Mouse (Mus musculus): ENCODE results near the gene Sspn. TPM values are rescaled to one million over a fixed set of nuclear protein-coding genes. Genes with fewer than 3 reads are reported as not detected.

Sspn gene
- polyA plus RNA-seq, 1 experiment from 2014 or later = 6.4 TPM

DNA sequence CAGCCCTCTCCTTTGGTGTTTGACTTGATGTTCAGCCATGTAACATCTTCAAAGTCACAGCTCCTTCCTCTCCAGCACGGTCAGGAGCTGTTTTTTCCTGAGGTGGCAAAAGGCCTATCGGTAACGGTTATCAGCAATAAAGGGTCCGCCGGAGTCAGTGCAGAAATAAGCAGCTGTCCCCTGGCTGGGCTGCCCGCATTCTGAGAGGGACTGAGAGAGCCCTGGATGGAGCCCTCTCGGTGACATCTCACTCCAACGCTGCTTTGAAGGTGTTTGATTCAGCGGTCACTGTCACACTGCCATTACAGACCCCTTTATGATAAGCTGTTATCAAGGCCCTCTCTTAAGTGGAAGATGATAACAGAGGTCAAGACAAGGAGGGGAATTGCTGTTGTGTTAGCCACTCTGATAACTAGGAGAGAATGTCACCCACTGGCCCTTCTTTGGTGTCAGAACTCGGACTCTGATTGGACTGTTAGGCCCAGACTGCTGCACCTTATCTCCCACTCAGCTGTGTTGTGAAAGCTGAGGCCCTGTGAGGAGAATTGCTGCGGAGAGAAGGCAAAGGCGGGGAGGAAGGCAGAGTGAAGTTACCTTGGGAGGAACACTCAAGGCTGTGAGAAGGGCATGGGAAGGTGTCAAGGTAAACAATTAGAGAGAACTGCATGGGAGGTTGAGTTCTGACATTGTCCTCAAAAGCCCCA is 11.0 kb downstream of the Sspn start:
- Histone ChIP-seq H3K4me1 (replicated peaks; ENCODE audit: control insufficient read depth, insufficient read depth, low read length) (0 out of 2 replicates have a peak, but pooled peaks cover 3% of the 10 kb centered on the region), H3K27me3 (replicated peaks; ENCODE audit: control insufficient read depth, insufficient read depth, low read length) (no peaks in the 10 kb centered on the region; the same call in 1 of the 2 replicates), H3K27ac (ENCODE audit: low read depth) (no peak overlapping the region), H3K4me2 (ENCODE audit: low read length) (no peak overlapping the region), H3K9me3 (ENCODE audit: control insufficient read depth, low read length) (no peaks in the 10 kb centered on the region), H3K9ac (ENCODE audit: low read length) (no peak overlapping the region), H3K36me3 (ENCODE audit: control insufficient read depth, insufficient read depth, low read length) (no peaks in the 10 kb centered on the region), H3K4me3 (ENCODE audit: low read depth, low read length) (no peak overlapping the region)
- no peak for DNase-seq (ENCODE audit: low spot score)
- ATAC-seq (replicated peaks; ENCODE audit: low FRiP score, low TSS enrichment, low read depth) = no peak
- 52% methylated on average over 12 of the region's 12 CpGs for WGBS

DNA sequence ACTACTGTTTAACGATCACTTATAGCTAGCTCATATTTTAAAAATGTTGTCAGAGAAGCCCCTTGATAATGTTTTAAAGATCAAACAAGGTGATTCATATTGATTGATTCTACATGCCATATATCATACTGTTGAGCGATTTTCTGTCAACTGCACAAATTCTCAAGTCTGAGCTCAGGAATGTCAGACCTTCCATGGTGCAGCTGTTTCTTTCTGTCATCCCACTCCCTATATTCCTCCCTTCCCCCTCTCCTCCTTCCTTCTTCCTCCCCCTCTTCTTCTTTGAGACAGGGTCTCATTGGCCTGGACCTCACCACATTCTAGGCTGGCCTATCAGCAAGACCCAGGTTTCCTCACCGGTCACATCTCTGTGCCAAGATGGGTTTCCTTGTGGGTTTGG is 12.0 kb downstream of the Sspn start:
- no peak for DNase-seq (ENCODE audit: low spot score)
- no peaks in the 10 kb centered on the region for H3K9me3 ChIP-seq (ENCODE audit: control insufficient read depth, low read length)
- no peak overlapping the region for H3K9ac ChIP-seq (ENCODE audit: low read length)
- H3K36me3 ChIP-seq (ENCODE audit: control insufficient read depth, insufficient read depth, low read length) = no peaks in the 10 kb centered on the region
- no peaks in the 10 kb centered on the region; the same call in 1 of the 2 replicates for H3K27me3 ChIP-seq (replicated peaks; ENCODE audit: control insufficient read depth, insufficient read depth, low read length)
- H3K4me2 ChIP-seq (ENCODE audit: low read length) = no peak overlapping the region
- H3K4me1 ChIP-seq (replicated peaks; ENCODE audit: control insufficient read depth, insufficient read depth, low read length) = 0 out of 2 replicates have a peak, but pooled peaks cover 3% of the 10 kb centered on the region
- ATAC-seq (replicated peaks; ENCODE audit: low FRiP score, low TSS enrichment, low read depth) = no peak
- 68% methylated on average over 3 of the region's 3 CpGs for WGBS
- no peak overlapping the region for H3K27ac ChIP-seq (ENCODE audit: low read depth)
- no peak overlapping the region for H3K4me3 ChIP-seq (ENCODE audit: low read depth, low read length)

DNA sequence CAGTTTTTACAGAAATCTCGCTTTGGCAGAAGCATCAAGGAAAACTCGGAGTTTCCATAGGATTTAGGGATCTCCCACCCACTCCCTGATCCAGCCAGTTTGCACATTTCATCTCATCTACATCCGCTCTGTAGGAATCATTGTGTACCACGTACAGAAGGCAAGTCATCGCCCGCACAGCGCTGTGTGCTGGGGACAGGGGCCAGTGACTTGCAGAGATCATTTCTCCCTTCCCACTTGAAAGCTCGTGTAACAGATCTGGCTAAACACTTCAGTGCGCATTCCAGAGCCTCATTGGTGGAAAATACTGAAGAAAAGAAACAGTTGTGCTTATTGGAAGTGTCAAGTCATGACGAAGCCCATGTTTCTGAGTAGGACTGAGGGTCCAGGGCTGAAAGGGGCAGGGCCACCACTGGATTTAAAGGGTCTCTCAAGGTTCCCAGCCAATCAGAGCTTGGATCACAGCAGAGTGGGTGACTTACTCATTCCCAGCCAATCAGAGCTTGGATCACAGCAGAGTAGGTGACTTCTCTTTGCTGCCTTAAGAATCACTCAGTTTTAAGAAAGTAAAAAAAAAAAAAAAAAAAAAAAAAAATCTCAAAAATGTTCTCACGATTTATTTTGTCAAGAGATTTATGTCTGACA is 14.4 kb downstream of the Sspn start:
- no peaks in the 10 kb centered on the region for H3K9me3 ChIP-seq (ENCODE audit: control insufficient read depth, low read length)
- H3K4me3 ChIP-seq (ENCODE audit: low read depth, low read length) = no peak overlapping the region
- no peak overlapping the region for H3K4me2 ChIP-seq (ENCODE audit: low read length)
- no peaks in the 10 kb centered on the region for H3K36me3 ChIP-seq (ENCODE audit: control insufficient read depth, insufficient read depth, low read length)
- DNase-seq (ENCODE audit: low spot score) (no peak), ATAC-seq (replicated peaks; ENCODE audit: low FRiP score, low TSS enrichment, low read depth) (0 out of 2 replicates have a peak, but pooled peaks have one; percentile 47)
- 0 out of 2 replicates have a peak, but pooled peaks cover 3% of the 10 kb centered on the region for H3K4me1 ChIP-seq (replicated peaks; ENCODE audit: control insufficient read depth, insufficient read depth, low read length)
- no peaks in the 10 kb centered on the region for H3K27me3 ChIP-seq (replicated peaks; ENCODE audit: control insufficient read depth, insufficient read depth, low read length)
- WGBS = 63% methylated on average over 11 of the region's 11 CpGs
- H3K27ac ChIP-seq (ENCODE audit: low read depth) = no peak overlapping the region; the same call in 1 of the 2 replicates
- no peak overlapping the region for H3K9ac ChIP-seq (ENCODE audit: low read length)

DNA sequence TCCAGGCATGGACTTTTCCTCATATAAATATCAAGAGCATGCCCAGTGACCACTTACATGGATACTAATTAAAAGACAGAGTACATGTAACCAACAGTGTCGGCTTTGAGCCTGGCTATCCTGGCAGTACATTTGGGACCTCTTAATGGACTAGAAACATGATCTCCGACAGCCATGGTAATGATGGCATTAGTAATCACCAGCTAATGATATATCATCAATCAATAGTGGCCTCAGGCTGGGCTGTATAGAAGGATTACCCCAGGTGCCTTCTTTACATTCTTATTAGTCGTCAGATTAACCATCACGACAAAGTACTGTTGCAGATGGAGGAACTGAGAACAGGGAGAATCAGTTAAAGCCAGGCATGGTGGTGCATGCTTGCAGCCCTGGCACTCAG is 17.6 kb downstream of the Sspn start:
- Histone ChIP-seq H3K27ac (ENCODE audit: low read depth) (no peak overlapping the region), H3K27me3 (replicated peaks; ENCODE audit: control insufficient read depth, insufficient read depth, low read length) (no peaks in the 10 kb centered on the region), H3K4me1 (replicated peaks; ENCODE audit: control insufficient read depth, insufficient read depth, low read length) (0 out of 2 replicates have a peak, but pooled peaks cover 3% of the 10 kb centered on the region), H3K4me2 (ENCODE audit: low read length) (no peak overlapping the region), H3K36me3 (ENCODE audit: control insufficient read depth, insufficient read depth, low read length) (no peaks in the 10 kb centered on the region), H3K9ac (ENCODE audit: low read length) (no peak overlapping the region), H3K4me3 (ENCODE audit: low read depth, low read length) (no peak overlapping the region), H3K9me3 (ENCODE audit: control insufficient read depth, low read length) (no peaks in the 10 kb centered on the region)
- 55% methylated on average over 4 of the region's 4 CpGs for WGBS
- ATAC-seq (replicated peaks; ENCODE audit: low FRiP score, low TSS enrichment, low read depth) = no peak
- no peak for DNase-seq (ENCODE audit: low spot score)

DNA sequence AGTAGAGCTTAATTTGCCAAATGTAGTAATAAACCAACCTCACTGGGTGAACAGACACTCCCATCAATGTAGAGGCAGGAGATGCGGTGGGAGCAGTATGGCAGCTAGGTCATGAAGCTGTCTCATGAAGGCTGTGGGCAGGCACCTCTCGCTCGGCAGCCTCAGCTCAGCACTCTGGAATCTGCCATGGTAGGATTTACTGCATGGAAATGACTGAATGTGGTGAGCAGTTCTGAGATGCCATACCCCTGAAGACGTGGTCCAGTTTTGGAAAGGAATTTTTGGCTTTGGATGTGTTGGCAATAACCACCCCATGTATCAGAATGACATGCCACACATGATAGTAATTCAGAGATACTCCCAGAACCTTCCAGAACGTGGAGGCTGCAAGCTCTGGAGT is 19.2 kb downstream of the Sspn start:
- no peak for DNase-seq (ENCODE audit: low spot score)
- Histone ChIP-seq H3K4me2 (ENCODE audit: low read length) (no peak overlapping the region), H3K4me3 (ENCODE audit: low read depth, low read length) (no peak overlapping the region), H3K27me3 (replicated peaks; ENCODE audit: control insufficient read depth, insufficient read depth, low read length) (no peaks in the 10 kb centered on the region), H3K9ac (ENCODE audit: low read length) (no peak overlapping the region), H3K36me3 (ENCODE audit: control insufficient read depth, insufficient read depth, low read length) (no peaks in the 10 kb centered on the region), H3K27ac (ENCODE audit: low read depth) (no peak overlapping the region), H3K4me1 (replicated peaks; ENCODE audit: control insufficient read depth, insufficient read depth, low read length) (no peaks in the 10 kb centered on the region), H3K9me3 (ENCODE audit: control insufficient read depth, low read length) (no peaks in the 10 kb centered on the region)
- ATAC-seq (replicated peaks; ENCODE audit: low FRiP score, low TSS enrichment, low read depth) = no peak
- WGBS = 72% methylated on average over 5 of the region's 5 CpGs

DNA sequence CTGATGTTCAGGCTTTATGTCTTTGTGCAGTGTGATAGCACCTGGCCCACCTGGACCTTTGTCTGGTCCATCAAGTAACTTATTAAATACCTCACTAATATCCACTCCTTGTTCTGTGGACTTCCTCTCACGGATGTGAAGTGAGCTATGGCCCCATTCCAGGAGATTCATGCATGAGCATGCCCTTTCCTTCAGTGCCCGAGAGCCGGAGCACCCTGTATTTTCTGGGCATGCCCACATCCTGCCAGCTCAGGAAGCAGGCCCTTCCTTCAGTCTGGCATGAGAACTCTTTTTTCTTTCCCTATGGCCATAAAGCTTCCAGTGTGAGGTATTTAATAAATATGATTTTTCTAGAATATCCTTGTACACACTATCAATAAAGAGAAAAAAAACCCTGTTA is 21.2 kb downstream of the Sspn start:
- WGBS = 87% methylated on average over 3 of the region's 3 CpGs
- no peaks in the 10 kb centered on the region for H3K27me3 ChIP-seq (replicated peaks; ENCODE audit: control insufficient read depth, insufficient read depth, low read length)

DNA sequence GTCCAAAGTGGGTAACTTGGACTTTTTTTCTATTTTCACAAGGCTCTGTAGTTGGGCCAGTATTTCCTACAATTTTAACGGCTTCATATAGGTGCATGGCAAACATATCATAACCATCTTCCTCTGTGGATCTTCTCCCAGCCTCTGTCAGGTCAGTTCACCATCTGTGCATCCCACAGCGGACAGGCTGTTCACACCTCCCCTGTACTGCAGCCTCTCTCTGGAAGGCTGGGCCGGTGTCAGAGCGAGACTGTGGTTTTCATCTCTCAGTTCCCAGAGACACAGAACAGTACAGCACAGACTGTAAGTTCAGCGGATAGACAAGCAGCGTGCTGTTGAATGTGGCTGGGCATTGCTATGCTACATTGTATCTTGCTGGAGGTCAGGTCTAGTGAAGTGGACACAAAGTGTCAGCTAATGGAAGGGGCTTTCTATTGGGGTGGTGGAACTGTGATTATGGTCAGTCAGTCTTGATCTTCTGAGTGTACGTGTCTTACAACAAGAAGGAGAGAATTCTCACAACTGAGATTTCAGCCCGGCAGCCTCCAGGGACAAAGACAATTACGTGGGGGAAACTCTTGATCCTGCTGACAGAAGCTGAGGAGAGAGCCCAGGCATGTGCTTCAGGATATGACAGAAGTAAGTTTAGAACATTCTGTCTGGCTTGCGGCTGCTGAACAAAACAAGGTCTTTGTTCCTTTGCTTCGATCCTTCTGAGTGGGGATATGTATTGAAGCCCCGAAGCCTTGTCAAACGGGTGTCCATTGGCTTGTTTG is 21.9 kb downstream of the Sspn start:
- no peaks in the 10 kb centered on the region for H3K9me3 ChIP-seq (ENCODE audit: control insufficient read depth, low read length)
- ATAC-seq (replicated peaks; ENCODE audit: low FRiP score, low TSS enrichment, low read depth) = no peak
- H3K36me3 ChIP-seq (ENCODE audit: control insufficient read depth, insufficient read depth, low read length) = no peaks in the 10 kb centered on the region
- no peak for DNase-seq (ENCODE audit: low spot score)
- no peaks in the 10 kb centered on the region for H3K4me1 ChIP-seq (replicated peaks; ENCODE audit: control insufficient read depth, insufficient read depth, low read length)
- H3K9ac ChIP-seq (ENCODE audit: low read length) = no peak overlapping the region
- H3K4me3 ChIP-seq (ENCODE audit: low read depth, low read length) = no peak overlapping the region
- H3K27me3 ChIP-seq (replicated peaks; ENCODE audit: control insufficient read depth, insufficient read depth, low read length) = no peaks in the 10 kb centered on the region
- WGBS = 79% methylated on average over 13 of the region's 13 CpGs
- no peak overlapping the region for H3K4me2 ChIP-seq (ENCODE audit: low read length)
- H3K27ac ChIP-seq (ENCODE audit: low read depth) = no peak overlapping the region

More for the DNA sequence above, 21.2 kb downstream of the Sspn start:
- DNase-seq (ENCODE audit: low spot score) (no peak), ATAC-seq (replicated peaks; ENCODE audit: low FRiP score, low TSS enrichment, low read depth) (no peak)
- Histone ChIP-seq H3K4me3 (ENCODE audit: low read depth, low read length) (no peak overlapping the region), H3K9me3 (ENCODE audit: control insufficient read depth, low read length) (no peaks in the 10 kb centered on the region), H3K4me2 (ENCODE audit: low read length) (no peak overlapping the region), H3K27ac (ENCODE audit: low read depth) (no peak overlapping the region), H3K4me1 (replicated peaks; ENCODE audit: control insufficient read depth, insufficient read depth, low read length) (no peaks in the 10 kb centered on the region), H3K36me3 (ENCODE audit: control insufficient read depth, insufficient read depth, low read length) (no peaks in the 10 kb centered on the region), H3K9ac (ENCODE audit: low read length) (no peak overlapping the region)

DNA sequence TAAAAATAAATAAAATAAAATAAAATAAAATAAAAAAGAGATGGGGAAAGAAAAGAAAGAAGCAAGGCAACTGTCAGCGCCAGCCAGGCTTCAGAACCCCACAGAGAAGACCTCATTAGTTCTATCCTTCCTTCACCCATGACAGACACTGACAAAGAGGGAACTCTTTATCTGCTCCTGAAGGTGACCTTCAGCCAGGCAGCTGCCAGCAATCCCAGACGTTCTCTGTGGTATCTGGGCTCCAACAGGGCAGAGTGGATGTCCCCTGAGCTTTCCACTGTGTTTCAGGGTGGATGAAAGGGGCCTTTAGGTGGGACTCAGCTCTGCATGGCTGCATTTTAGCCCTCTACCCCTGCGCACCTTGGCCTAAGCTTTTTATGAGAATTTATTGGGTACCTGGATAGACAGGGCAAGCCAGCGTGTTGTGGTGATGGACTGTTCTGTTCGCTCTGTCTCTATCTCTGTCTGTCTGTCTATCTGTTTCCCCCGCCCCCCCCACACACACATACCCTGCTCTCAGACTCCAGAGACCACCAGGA is 26.1 kb downstream of the Sspn start:
- Histone ChIP-seq H3K36me3 (ENCODE audit: control insufficient read depth, insufficient read depth, low read length) (no peaks in the 10 kb centered on the region), H3K4me1 (replicated peaks; ENCODE audit: control insufficient read depth, insufficient read depth, low read length) (no peaks in the 10 kb centered on the region), H3K4me3 (ENCODE audit: low read depth, low read length) (no peak overlapping the region), H3K27ac (ENCODE audit: low read depth) (no peak overlapping the region), H3K9ac (ENCODE audit: low read length) (no peak overlapping the region), H3K27me3 (replicated peaks; ENCODE audit: control insufficient read depth, insufficient read depth, low read length) (no peaks in the 10 kb centered on the region), H3K4me2 (ENCODE audit: low read length) (no peak overlapping the region), H3K9me3 (ENCODE audit: control insufficient read depth, low read length) (no peaks in the 10 kb centered on the region)
- 71% methylated on average over 6 of the region's 6 CpGs for whole genome bisulfite sequencing
- no peak for DNase-seq (ENCODE audit: low spot score)
- ATAC-seq (replicated peaks; ENCODE audit: low FRiP score, low TSS enrichment, low read depth) = no peak

Measured in intestine, embryonic 14.5 days (tissue).